Mouse (Mus musculus): Measurements from ENCODE around the gene Eif4ebp2. TPM values are rescaled to one million over a fixed set of nuclear protein-coding genes. Genes with fewer than 3 reads are reported as not detected.

Eif4ebp2 gene
- polyA plus RNA-seq, 1 experiment from 2014 or later, result 50.8 TPM

DNA sequence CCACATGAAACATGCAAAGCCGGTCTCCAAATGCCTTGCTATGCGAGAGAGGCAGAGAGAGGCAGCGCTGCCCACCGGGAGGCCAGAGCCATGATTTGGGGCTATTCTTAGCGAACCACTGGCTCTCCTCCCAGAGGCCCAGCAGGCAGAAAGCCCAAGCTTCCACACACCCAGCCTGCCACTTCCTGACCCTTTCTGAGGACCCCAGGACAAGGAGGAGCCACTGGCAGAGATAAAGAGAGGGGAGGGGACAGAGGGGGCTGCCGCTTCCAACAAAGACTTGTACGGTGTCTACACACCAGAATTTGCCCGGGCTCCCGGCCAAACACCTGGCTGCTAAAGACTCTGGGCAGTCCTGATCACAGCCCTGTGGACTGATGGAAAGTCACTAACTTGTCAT lies 72.3 kb downstream of the Eif4ebp2 start:
- H3K27ac ChIP-seq (replicated peaks), result peak overlapping the region; percentile 95
- H3K4me3 ChIP-seq, result peak overlapping the region; percentile 83
- WGBS, result under 1% methylated on average over 9 of the region's 9 CpGs
- no peaks in the 10 kb centered on the region for H3K27me3 ChIP-seq (replicated peaks)
- peaks cover 93% of the 10 kb centered on the region for H3K4me1 ChIP-seq
- peak; percentile 44; the same call in 1 of the 2 replicates for ATAC-seq (ENCODE audit: extremely low read depth, insufficient number of reproducible peaks, low FRiP score, low TSS enrichment)
- peaks cover 11% of the 10 kb centered on the region; the same call in 1 of the 2 replicates for H3K36me3 ChIP-seq
- H3K9me3 ChIP-seq, result no peaks in the 10 kb centered on the region
- peak overlapping the region; percentile 91 for H3K9ac ChIP-seq
- peak overlapping the region; percentile 94 for H3K4me2 ChIP-seq

DNA sequence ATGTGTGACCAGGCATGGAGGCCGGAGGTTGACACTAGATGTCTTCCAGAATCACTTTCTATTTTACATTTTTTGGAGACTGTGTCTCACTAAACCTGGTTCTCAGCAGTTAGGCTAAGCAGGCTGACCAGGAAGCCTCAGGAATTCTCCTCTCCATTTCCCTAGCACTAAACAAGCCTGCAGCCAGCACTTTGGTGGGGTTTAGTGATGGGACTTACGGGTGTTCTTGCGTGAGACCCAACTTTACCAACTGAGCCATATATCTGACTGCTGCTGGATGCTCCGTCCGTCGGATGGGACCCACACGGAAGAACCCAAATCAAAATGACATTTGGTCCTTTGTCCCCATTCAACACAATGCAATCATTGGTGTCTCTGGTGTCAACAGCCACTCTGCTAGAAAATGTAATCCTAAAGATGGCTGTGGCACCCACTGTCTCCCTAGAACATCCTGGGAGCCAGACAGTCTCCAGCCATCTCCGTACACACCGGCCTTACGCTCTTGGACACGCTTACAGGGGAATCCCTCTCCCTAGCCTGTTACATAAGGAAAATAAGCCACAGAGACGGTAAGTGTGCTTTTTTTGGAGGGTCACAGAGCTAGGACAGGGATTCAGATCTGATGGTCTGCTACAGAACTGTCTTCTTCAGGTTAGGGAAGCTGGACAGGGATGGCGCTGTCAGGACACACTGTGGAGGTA lies 73.0 kb downstream of the Eif4ebp2 start:
- H3K27ac ChIP-seq (replicated peaks), result peak overlapping the region; percentile 95
- no peaks in the 10 kb centered on the region for H3K9me3 ChIP-seq
- WGBS, result 76% methylated on average over 13 of the region's 13 CpGs
- peak overlapping the region; percentile 91 for H3K9ac ChIP-seq
- peak overlapping the region; percentile 83 for H3K4me3 ChIP-seq
- H3K27me3 ChIP-seq (replicated peaks), result no peaks in the 10 kb centered on the region
- H3K36me3 ChIP-seq, result peaks cover 11% of the 10 kb centered on the region; the same call in 1 of the 2 replicates
- H3K4me1 ChIP-seq, result peaks cover 93% of the 10 kb centered on the region
- peak overlapping the region; percentile 94 for H3K4me2 ChIP-seq
- no peak for ATAC-seq (ENCODE audit: extremely low read depth, insufficient number of reproducible peaks, low FRiP score, low TSS enrichment)

DNA sequence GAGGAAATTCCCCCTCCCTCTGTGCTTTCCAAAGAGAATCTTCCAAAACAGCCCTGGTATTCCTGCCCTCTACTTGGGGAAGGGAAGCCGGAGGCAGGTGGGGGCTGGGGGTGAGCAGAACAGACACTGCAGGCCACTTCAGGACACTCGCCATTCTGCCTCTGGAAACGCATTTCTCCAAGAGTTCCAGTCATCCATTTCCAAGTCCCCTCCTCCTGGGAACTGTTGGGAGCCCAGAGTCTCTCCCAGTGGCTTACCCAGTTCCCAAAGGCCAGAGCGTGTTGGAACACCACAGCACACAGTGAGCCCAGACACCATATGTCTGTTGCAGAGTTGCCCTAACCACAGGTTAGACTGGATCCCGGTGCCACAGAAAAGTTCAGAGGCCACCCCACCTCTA lies 73.8 kb downstream of the Eif4ebp2 start:
- no peak for ATAC-seq (ENCODE audit: extremely low read depth, insufficient number of reproducible peaks, low FRiP score, low TSS enrichment)
- Histone ChIP-seq H3K9ac (no peak overlapping the region), H3K4me2 (no peak overlapping the region; the same call in 1 of the 2 replicates), H3K9me3 (peaks cover 3% of the 10 kb centered on the region; the same call in 1 of the 2 replicates), H3K4me3 (no peak overlapping the region), H3K27ac (replicated peaks) (0 out of 2 replicates have a peak overlapping the region, but pooled peaks have one; percentile 95), H3K27me3 (replicated peaks) (no peaks in the 10 kb centered on the region), H3K4me1 (peaks cover 93% of the 10 kb centered on the region), H3K36me3 (peaks cover 14% of the 10 kb centered on the region; the same call in 1 of the 2 replicates)
- WGBS, result 76% methylated on average over 5 of the region's 5 CpGs

Other genes starting within 250 kb of the Eif4ebp2 start
- gene Adamts14, start 179.2 kb downstream of the Eif4ebp2 start, polyA plus RNA-seq (2015; fragmentation: Nextera tagmentation; extraction: Ambion mirVana), result 0.76 and 1.3 TPM in 2 replicates
- gene Prf1, start 154.8 kb downstream of the Eif4ebp2 start, polyA plus RNA-seq (2015; fragmentation: Nextera tagmentation; extraction: Ambion mirVana), result 0.08 TPM in 1 of 2 replicates, not detected in the other
- gene Pald1, start 69.1 kb downstream of the Eif4ebp2 start, polyA plus RNA-seq (2015; fragmentation: Nextera tagmentation; extraction: Ambion mirVana), result 25.9 and 26.6 TPM in 2 replicates
- 0.09 TPM in 1 of 2 replicates, not detected in the other for gene Nodal, start 34.7 kb downstream of the Eif4ebp2 start, polyA plus RNA-seq (2015; fragmentation: Nextera tagmentation; extraction: Ambion mirVana)
- gene Lrrc20, start 23.1 kb upstream of the Eif4ebp2 start, polyA plus RNA-seq (2015; fragmentation: Nextera tagmentation; extraction: Ambion mirVana), result 12.1 and 13.2 TPM in 2 replicates
- 0.05 and 0.08 TPM in 2 replicates for gene Npffr1, start 142.8 kb upstream of the Eif4ebp2 start, polyA plus RNA-seq (2015; fragmentation: Nextera tagmentation; extraction: Ambion mirVana)
- gene Ppa1, start 195.9 kb upstream of the Eif4ebp2 start, polyA plus RNA-seq (2015; fragmentation: Nextera tagmentation; extraction: Ambion mirVana), result 113 and 124 TPM in 2 replicates
- 156 and 159 TPM in 2 replicates for gene Sar1a, start 227.6 kb upstream of the Eif4ebp2 start, polyA plus RNA-seq (2015; fragmentation: Nextera tagmentation; extraction: Ambion mirVana)
- gene Tysnd1, start 242.9 kb upstream of the Eif4ebp2 start, polyA plus RNA-seq (2015; fragmentation: Nextera tagmentation; extraction: Ambion mirVana), result 19.1 and 19.2 TPM in 2 replicates

Data from heart, embryonic 13.5 days (tissue).